Mouse (Mus musculus) adrenal gland, adult 2 months (tissue): Measurements from ENCODE around the gene E2f2. TPM values are rescaled to one million over a fixed set of nuclear protein-coding genes. Genes with fewer than 3 reads are reported as not detected.
A peak's percentile ranks its signal among the peaks of the same experiment; 100 is the strongest.

Experiments
- DNase-seq: peaks from one replicate; pipeline ENCODE4 v3.0.0; 2021
- long read RNA-seq: library from polyadenylated mRNA; stranded (forward); transcript quantifications from one replicate; pipeline ENCODE4 v2.0.0, GENCODE M21; 2021
- polyA plus RNA-seq: library from polyadenylated mRNA; depleted of rRNA; stranded (reverse); fragments of >200 nt; gene quantifications from 2 replicates; pipeline ENCODE4 v1.2.3, GENCODE M21; 2012; rRNA removed
- total RNA-seq, 2 experiments: library from RNA; stranded (reverse); gene quantifications; 2 replicates each; pipeline ENCODE4 v1.2.3; 2021

E2f2 gene
- total RNA-seq (1 to 10 TPM; 1.8 to 5.1 TPM), polyA plus RNA-seq (2.9 and 3.0 TPM in 2 replicates)
- long read RNA-seq, full-length matches to known transcripts, result 3 of 8 reads
- long read RNA-seq, partial matches to known transcripts, result 3 of 8 reads
- long read RNA-seq, other reads (novel, unspliced or antisense), result 2 of 8 reads

- peak; percentile 74 for DNase-seq
Observed at GRCm38 (mm10) chr4:136172011-136172541, at the start of gene E2f2. Gene E2f2, plus strand, starts transcription at chr4:136172394.

- peak; percentile 48 for DNase-seq
Observed at GRCm38 (mm10) chr4:136123111-136123791, 48.9 kb upstream of the E2f2 start.

- no peak for DNase-seq
Observed at GRCm38 (mm10) chr4:136123792-136124161, 48.4 kb upstream of the E2f2 start.

- DNase-seq, result no peak
Observed at GRCm38 (mm10) chr4:136124581-136124980, 47.6 kb upstream of the E2f2 start.

- DNase-seq, result no peak
Observed at GRCm38 (mm10) chr4:136125458-136125857, 46.7 kb upstream of the E2f2 start.

GRCm38 (mm10) chr4:136126019-136126418 is 46.2 kb upstream of the E2f2 start:
- no peak for DNase-seq

GRCm38 (mm10) chr4:136127670-136128069 is 44.5 kb upstream of the E2f2 start:
- no peak for DNase-seq

GRCm38 (mm10) chr4:136129842-136130241 is 42.4 kb upstream of the E2f2 start:
- no peak for DNase-seq

- no peak for DNase-seq
Observed at GRCm38 (mm10) chr4:136133801-136134200, 38.4 kb upstream of the E2f2 start.

GRCm38 (mm10) chr4:136134418-136134977 is 37.7 kb upstream of the E2f2 start:
- peak; percentile 37 for DNase-seq

GRCm38 (mm10) chr4:136134978-136135873 is 37.0 kb upstream of the E2f2 start:
- peak; percentile 56 for DNase-seq

- peak; percentile 61 for DNase-seq
Observed at GRCm38 (mm10) chr4:136135874-136136728, 36.1 kb upstream of the E2f2 start.

- peak; percentile 47 for DNase-seq
Observed at GRCm38 (mm10) chr4:136139326-136140110, 32.7 kb upstream of the E2f2 start.

GRCm38 (mm10) chr4:136140327-136141250 is 31.6 kb upstream of the E2f2 start:
- peak; percentile 97 for DNase-seq

- peak; percentile 38 for DNase-seq
Observed at GRCm38 (mm10) chr4:136142267-136143192, 29.7 kb upstream of the E2f2 start.

GRCm38 (mm10) chr4:136143193-136143976 is 28.8 kb upstream of the E2f2 start, which contains the start of gene Id3:
Gene Id3, plus strand, starts transcription at chr4:136143497.
- peak; percentile 98 for DNase-seq
